Mouse (Mus musculus) hindbrain, embryonic 10.5 days (tissue): ENCODE data around the gene Add2. TPM values are rescaled to one million over a fixed set of nuclear protein-coding genes. Genes with fewer than 3 reads are reported as not detected.
A peak's percentile ranks its signal among the peaks of the same experiment; 100 is the strongest.

ENCODE experiments used
- DNase-seq: peaks from one replicate; pipeline ENCODE4 v3.0.0-alpha.2; 2017; ENCODE audit warnings: low spot score
- H3K27ac ChIP-seq: fragments of 300-500 bp; sonication (generic); 2 replicates; pipeline ENCODE4 v1.5.1; 2016; ENCODE audit warnings: mild to moderate bottlenecking, moderate library complexity
- H3K27me3 ChIP-seq: fragments of 300-500 bp; sonication (generic); 2 replicates; pipeline ENCODE4 v1.6.1; 2016; ENCODE audit warnings: mild to moderate bottlenecking; ENCODE audit not compliant: poor library complexity, insufficient read depth, severe bottlenecking
- H3K36me3 ChIP-seq: fragments of 300-500 bp; sonication (generic); 2 replicates; pipeline ENCODE4 v1.6.1; 2016; ENCODE audit warnings: mild to moderate bottlenecking, moderate library complexity
- H3K4me1 ChIP-seq: fragments of 300-500 bp; sonication (generic); replicated peaks from 2 replicates; pipeline ENCODE4 v1.6.1; 2016; ENCODE audit warnings: mild to moderate bottlenecking
- H3K4me3 ChIP-seq: fragments of 300-500 bp; sonication (generic); 2 replicates; pipeline ENCODE4 v1.5.1; 2016; ENCODE audit warnings: mild to moderate bottlenecking, moderate library complexity
- H3K9me3 ChIP-seq: fragments of 300-500 bp; sonication (generic); 2 replicates; pipeline ENCODE4 v1.6.1; 2016; ENCODE audit warnings: mild to moderate bottlenecking, moderate library complexity
- WGBS: fragments of 180-500 bp; shearing (Covaris S2); methylation state at CpG from one replicate; pipeline ENCODE4 v1.1.7; 2016; 5-methylcytosine and 5-hydroxymethylcytosine counted together
- polyA plus RNA-seq: library from polyadenylated mRNA; unstranded; fragments of >200 nt; fragmentation: Nextera tagmentation; extraction: Ambion mirVana; gene quantifications from 2 replicates; pipeline ENCODE4 v1.2.1, GENCODE M21; 2016

Add2 gene
- polyA plus RNA-seq, 1 experiment from 2014 or later, result 84.1 TPM

DNA sequence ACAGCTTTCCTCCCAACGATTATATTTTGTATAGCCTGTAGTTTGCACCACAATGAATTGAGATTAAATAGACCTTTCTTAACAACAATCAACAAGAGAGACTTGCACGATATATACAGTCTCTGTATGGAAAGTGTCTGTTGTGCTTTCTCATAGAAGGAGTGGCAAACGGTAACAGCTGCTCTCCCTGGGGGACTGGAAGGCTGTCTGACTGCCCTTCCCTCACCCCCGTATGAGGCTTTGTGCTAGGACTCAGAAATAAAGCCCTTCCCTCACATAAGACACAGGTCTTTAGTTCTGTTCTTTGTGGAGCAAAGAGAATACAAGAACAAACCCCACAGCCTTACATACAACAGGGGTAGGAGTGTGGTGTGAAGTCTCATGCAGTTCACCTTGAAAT, 24.6 kb downstream of the Add2 start:
- Histone ChIP-seq H3K4me1 (peaks cover 67% of the 10 kb centered on the region), H3K27me3 (no peaks in the 10 kb centered on the region), H3K4me3 (no peak overlapping the region), H3K36me3 (no peaks in the 10 kb centered on the region), H3K9me3 (no peaks in the 10 kb centered on the region), H3K27ac (peak overlapping the region; percentile 91)
- WGBS, result 29% methylated on average over 4 of the region's 4 CpGs
- DNase-seq, result no peak

DNA sequence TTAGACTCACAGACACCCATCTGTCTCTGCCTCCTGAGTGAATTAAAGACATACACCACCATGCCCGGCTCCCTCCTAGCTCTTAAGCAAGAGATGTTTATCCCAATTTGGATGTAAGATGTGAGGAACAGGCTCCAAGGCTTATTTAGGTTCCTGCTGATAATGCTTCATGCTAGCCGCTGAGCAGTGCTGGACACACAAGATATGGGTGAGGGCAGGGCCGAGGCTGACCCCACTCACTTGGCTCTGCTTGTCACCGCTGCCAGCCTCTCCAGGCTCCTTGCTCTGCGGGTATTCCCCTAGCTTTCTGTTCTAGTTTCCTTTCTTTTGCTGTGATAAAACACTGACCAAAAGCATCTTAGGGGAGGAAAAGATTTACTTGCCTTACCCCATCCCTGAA, 25.1 kb downstream of the Add2 start:
- no peaks in the 10 kb centered on the region for H3K36me3 ChIP-seq
- H3K4me3 ChIP-seq, result no peak overlapping the region
- no peaks in the 10 kb centered on the region for H3K27me3 ChIP-seq
- no peaks in the 10 kb centered on the region for H3K9me3 ChIP-seq
- H3K27ac ChIP-seq, result peak overlapping the region; percentile 91
- peaks cover 72% of the 10 kb centered on the region for H3K4me1 ChIP-seq
- no peak for DNase-seq
- 77% methylated on average over 5 of the region's 5 CpGs for WGBS

DNA sequence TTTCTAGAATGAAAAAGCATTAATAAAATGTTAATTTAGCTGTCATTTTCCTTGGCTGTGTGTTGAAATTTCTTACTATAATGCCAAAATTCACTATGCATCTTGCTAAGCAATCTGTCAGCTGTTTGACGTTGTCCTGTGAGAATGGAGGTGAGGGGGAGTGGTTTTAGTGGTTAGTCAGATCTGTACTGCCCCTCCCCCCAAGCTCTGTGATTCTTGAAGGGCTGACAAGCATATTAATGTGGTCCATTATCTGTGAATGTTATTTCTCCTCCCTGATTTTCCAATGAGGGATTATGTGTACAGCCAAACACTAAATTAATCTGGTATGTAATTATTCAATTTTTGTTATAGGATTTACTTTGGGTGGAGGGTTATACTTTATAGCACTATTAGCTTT, 30.0 kb downstream of the Add2 start:
- H3K36me3 ChIP-seq, result no peaks in the 10 kb centered on the region
- no peak for DNase-seq
- no peaks in the 10 kb centered on the region for H3K9me3 ChIP-seq
- H3K27ac ChIP-seq, result peak overlapping the region; percentile 85
- H3K4me1 ChIP-seq, result peaks cover 67% of the 10 kb centered on the region
- no peaks in the 10 kb centered on the region for H3K27me3 ChIP-seq
- 7% methylated on average over 1 of the region's 1 CpGs for WGBS
- no peak overlapping the region for H3K4me3 ChIP-seq

DNA sequence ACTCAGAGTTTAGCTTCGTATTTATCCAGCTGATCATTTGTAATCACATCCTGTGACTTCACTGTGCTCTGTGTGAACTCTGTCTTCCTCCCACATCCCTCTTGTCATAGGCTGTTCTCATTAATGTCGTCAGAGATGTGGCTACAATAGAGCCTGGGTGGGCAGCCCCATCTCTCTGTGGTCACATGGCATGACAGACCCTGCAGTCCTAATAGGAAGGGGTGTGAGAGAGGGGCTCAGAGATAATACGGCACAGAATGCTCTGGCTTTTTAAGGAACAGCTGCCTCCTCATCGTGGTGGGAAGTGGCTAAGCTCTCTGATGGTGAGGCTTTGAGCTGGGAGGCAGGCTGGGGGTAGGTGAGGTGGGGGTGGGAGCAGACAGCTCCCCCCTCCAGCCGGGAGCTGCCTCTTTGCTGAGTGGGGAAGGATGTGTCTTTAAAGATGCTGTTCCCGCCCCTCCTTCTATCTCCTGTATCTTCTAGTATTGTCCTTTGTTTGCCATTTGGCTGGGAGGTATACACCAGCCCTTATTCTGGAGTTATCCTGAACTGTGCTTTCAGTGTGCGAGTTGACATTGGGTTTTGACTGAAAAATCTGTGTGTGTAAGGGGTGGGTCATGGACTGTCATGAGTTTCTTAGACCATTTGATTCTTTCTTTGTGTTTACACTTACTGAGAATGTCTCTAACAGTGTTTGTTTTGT, 30.8 kb downstream of the Add2 start:
- H3K4me3 ChIP-seq, result peak overlapping the region; percentile 27; the same call in 1 of the 2 replicates
- no peaks in the 10 kb centered on the region for H3K36me3 ChIP-seq
- 35% methylated on average over 7 of the region's 7 CpGs for WGBS
- peak overlapping the region; percentile 85 for H3K27ac ChIP-seq
- peak; percentile 58 for DNase-seq
- H3K27me3 ChIP-seq, result no peaks in the 10 kb centered on the region
- peaks cover 67% of the 10 kb centered on the region for H3K4me1 ChIP-seq
- H3K9me3 ChIP-seq, result no peaks in the 10 kb centered on the region

DNA sequence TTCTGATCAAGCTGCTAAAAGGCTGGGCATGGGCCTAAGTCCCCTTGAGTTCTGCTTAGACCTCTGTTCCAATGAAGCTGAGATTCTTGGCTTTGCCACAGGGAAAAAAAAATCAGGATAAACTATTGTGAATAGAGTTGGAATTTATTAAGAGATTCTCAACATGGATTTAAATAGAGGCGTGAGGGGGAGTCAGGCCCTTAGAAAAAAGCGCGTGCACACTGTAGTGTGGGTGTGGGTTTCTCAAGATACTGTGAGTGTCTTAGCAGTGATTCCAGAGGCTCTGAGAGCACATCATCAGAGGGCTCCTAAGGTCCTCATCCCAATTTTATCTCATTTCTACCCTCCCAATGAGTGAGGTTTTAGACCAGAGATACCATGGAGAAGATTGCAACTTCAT, 31.7 kb downstream of the Add2 start:
- Histone ChIP-seq H3K9me3 (no peaks in the 10 kb centered on the region), H3K36me3 (no peaks in the 10 kb centered on the region), H3K27me3 (no peaks in the 10 kb centered on the region), H3K4me1 (peaks cover 71% of the 10 kb centered on the region), H3K4me3 (no peak overlapping the region), H3K27ac (peak overlapping the region; percentile 85)
- no peak for DNase-seq
- WGBS, result 96% methylated on average over 3 of the region's 3 CpGs

DNA sequence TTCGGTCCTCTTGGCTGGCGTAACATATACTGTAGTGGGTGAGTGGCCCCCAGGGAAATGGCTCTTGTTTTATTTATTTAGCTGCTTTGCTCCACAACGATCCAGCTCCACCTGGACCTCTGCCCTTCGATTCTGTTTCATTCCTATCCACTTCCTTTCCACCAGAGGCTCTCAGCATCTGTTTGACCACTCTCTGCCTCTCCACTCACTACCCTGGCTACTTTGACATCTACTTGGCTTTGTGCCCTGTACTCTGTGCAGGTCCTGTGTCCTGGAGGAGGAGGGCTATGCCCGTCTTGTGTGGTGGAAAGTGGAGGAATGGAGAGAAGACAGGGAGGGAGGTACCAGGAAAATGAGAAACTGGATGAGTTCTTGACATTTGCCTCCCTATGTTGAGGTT, 33.7 kb downstream of the Add2 start:
- no peaks in the 10 kb centered on the region for H3K27me3 ChIP-seq
- H3K4me3 ChIP-seq, result no peak overlapping the region
- peaks cover 87% of the 10 kb centered on the region for H3K4me1 ChIP-seq
- no peaks in the 10 kb centered on the region for H3K36me3 ChIP-seq
- peak overlapping the region; percentile 56 for H3K27ac ChIP-seq
- no peaks in the 10 kb centered on the region for H3K9me3 ChIP-seq
- no peak for DNase-seq
- WGBS, result 77% methylated on average over 5 of the region's 5 CpGs

DNA sequence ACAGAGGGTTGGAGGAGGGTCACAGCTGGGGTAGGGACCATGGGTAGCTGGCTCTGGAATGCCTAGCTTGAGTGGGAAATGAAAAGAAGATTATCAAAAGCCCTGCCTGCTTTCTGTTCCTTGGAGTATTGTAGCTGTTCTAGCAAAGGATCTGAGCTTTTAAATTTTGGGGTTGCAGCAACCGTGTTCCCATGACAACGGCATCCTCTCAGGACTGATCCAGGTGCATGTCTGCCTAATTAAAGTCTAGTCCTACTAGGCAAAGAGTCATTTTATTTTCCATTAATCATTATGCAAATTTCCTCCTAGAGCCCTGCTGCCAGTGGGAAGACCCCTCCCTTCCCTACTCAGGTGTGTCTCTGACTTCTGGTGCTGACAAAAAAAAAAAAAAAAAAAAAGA, 34.2 kb downstream of the Add2 start:
- Histone ChIP-seq H3K36me3 (no peaks in the 10 kb centered on the region), H3K27ac (peak overlapping the region; percentile 56; the same call in 1 of the 2 replicates), H3K4me3 (no peak overlapping the region), H3K4me1 (peaks cover 84% of the 10 kb centered on the region), H3K9me3 (no peaks in the 10 kb centered on the region), H3K27me3 (no peaks in the 10 kb centered on the region)
- no peak for DNase-seq
- WGBS, result 93% methylated on average over 2 of the region's 2 CpGs

DNA sequence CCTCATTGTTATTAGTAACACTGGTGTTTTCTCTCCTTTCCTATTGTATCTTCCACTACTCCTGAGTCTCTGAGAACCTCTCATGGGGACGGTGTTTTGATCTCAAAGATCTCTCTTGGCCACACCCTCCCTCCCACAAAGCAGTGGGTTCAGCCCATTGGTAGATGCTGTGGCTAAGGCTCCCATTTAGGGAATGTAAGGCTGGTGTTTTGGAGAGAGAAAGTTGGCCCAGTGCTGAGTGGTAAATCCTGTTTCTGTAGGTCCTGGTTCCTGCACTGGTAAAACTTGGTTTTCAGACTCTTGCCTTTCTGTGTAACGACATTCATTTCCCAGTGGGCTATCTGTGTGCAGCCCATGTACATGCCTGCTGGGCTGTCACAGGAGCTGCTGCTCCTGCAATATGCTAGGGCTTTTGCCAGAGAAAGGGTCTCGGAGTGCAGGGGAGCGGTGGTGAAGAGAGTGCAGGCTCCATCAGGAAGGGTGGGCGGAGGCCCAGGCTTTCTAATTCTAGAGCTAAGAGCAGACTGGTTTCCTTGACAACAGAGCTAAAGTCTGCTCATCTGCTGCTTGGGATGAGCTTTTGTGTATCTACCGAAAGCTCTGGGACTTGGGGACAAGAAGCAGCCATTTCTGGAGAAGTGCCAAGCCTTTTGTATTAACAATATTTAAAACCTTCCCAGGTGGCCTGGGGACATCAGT, 36.0 kb downstream of the Add2 start:
- Histone ChIP-seq H3K27ac (peak overlapping the region; percentile 78), H3K4me3 (no peak overlapping the region), H3K27me3 (no peaks in the 10 kb centered on the region), H3K9me3 (no peaks in the 10 kb centered on the region), H3K36me3 (no peaks in the 10 kb centered on the region), H3K4me1 (peaks cover 67% of the 10 kb centered on the region)
- 32% methylated on average over 6 of the region's 6 CpGs for WGBS
- DNase-seq, result peak; percentile 25

DNA sequence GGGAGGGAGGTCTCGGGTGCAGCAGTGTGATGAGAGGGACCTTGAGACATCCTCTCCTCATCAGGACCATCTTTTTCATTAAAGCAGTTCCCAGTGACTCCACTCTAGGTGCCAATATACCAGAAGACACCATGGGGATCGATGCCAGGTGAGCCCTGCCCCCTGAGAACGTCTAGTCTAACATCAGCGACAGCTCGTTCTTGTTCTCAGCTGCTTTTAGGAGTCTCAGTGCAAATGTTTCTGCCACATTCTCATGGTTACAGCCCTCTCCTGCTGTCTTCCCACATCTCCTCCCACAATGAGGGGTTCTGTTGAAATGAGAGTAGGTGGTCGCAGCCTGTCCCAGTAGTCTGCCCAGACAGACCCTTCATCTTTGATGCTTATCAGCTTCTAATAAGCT, 38.2 kb downstream of the Add2 start:
- Histone ChIP-seq H3K27ac (no peak overlapping the region), H3K27me3 (no peaks in the 10 kb centered on the region), H3K36me3 (no peaks in the 10 kb centered on the region), H3K4me3 (no peak overlapping the region), H3K4me1 (peaks cover 60% of the 10 kb centered on the region), H3K9me3 (no peaks in the 10 kb centered on the region)
- DNase-seq, result no peak
- 91% methylated on average over 6 of the region's 6 CpGs for WGBS

DNA sequence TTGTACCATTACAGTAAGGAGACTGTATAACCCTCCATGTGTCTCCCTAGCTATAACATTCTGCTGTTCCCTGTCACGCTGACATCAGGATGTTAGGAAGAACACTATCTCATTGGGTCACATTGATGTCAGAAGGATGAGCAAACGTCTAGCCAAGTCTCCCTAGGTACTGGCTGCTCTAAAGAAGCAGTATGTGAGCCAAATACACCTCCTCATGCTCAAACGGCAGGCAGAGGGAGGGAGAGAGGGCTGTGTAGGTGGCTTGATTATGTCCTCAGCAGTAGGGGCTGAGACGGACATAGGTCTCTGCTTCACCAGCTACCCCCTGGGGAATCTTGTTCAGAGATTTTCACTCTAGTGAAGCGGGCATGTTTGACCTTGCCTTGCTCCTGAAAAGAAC, 38.7 kb downstream of the Add2 start:
- Histone ChIP-seq H3K4me1 (peaks cover 57% of the 10 kb centered on the region), H3K36me3 (no peaks in the 10 kb centered on the region), H3K27ac (no peak overlapping the region), H3K9me3 (no peaks in the 10 kb centered on the region), H3K27me3 (no peaks in the 10 kb centered on the region), H3K4me3 (no peak overlapping the region)
- WGBS, result 55% methylated on average over 5 of the region's 5 CpGs
- no peak for DNase-seq

DNA sequence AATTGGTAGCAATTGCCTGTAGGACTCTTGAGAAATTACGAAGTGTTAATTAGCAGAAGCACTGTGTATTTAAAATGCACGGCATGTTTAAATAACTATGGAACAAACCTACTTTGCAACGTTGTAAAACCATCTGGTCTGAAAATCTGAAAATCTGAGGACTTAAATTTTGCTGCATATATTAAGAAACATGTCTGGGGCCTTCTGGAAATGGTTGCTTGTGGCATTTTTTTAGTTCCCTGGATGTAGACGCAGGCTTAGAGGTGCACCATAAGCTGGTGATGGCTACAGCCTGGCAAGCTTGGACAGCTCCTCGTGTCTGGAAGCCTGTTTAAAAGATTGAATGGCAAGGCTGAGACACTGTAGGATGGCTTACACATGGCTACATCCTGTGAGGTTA, 40.5 kb downstream of the Add2 start:
- WGBS, result 83% methylated on average over 5 of the region's 5 CpGs
- no peak for DNase-seq
- H3K4me1 ChIP-seq, result peaks cover 46% of the 10 kb centered on the region

DNA sequence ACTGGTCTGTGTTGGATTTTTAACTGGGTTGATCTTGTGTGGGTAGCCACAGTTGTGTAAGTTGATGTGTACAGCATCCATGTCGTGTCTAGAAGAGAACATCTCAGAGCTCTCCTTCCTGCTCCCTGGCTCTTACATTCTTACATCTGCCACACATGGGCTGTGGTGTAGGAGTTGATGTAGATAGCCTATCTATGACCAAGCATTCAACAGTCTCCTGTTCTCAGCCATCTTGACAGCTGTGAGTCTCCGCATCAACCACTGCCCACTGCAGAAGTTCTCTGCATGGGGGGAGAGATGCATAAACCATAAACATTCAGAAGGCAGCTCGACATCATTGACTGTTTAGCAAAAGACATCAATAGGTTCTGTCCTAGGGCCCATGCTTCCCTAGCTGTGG, 41.4 kb downstream of the Add2 start:
- Histone ChIP-seq H3K9me3 (no peaks in the 10 kb centered on the region), H3K4me3 (no peak overlapping the region), H3K36me3 (no peaks in the 10 kb centered on the region), H3K27ac (no peak overlapping the region), H3K27me3 (no peaks in the 10 kb centered on the region), H3K4me1 (peaks cover 44% of the 10 kb centered on the region)
- WGBS, result 86% methylated on average over 3 of the region's 3 CpGs
- no peak for DNase-seq

More for the DNA sequence above, 40.5 kb downstream of the Add2 start:
- H3K36me3 ChIP-seq, result no peaks in the 10 kb centered on the region
- no peaks in the 10 kb centered on the region for H3K27me3 ChIP-seq
- no peaks in the 10 kb centered on the region for H3K9me3 ChIP-seq
- no peak overlapping the region for H3K27ac ChIP-seq
- H3K4me3 ChIP-seq, result no peak overlapping the region

DNA sequence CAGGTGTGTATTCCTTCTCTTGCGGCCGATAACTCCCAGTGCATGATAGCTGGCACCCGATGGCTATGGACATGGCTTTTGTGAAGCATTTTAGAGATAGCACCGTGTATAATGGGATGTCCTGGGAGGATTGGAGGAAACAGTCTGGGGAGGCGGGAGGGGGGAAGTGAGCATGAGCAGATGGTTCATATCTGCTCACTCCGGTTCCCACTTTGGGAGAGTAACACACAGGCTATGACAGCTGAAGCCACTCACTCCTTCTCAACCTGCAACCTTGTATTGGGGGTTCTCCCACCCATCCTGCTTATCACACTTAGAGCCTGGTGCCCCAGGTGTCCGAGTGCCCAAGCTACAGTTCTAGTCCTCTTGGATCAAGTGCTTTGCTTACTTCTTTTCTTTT, 41.8 kb downstream of the Add2 start:
- no peak overlapping the region for H3K27ac ChIP-seq
- H3K27me3 ChIP-seq, result no peaks in the 10 kb centered on the region
- no peak for DNase-seq
- no peaks in the 10 kb centered on the region for H3K9me3 ChIP-seq
- H3K36me3 ChIP-seq, result no peaks in the 10 kb centered on the region
- no peak overlapping the region for H3K4me3 ChIP-seq
- WGBS, result 85% methylated on average over 7 of the region's 7 CpGs
- H3K4me1 ChIP-seq, result peaks cover 42% of the 10 kb centered on the region
